Mouse (Mus musculus): Measurements from ENCODE around the gene Gcc1. TPM values are rescaled to one million over a fixed set of nuclear protein-coding genes. Genes with fewer than 3 reads are reported as not detected.
A peak's percentile ranks its signal among the peaks of the same experiment; 100 is the strongest.

The Gcc1 gene
- total RNA-seq (2017): 17.8 and 20.4 TPM in 2 replicates

DNA sequence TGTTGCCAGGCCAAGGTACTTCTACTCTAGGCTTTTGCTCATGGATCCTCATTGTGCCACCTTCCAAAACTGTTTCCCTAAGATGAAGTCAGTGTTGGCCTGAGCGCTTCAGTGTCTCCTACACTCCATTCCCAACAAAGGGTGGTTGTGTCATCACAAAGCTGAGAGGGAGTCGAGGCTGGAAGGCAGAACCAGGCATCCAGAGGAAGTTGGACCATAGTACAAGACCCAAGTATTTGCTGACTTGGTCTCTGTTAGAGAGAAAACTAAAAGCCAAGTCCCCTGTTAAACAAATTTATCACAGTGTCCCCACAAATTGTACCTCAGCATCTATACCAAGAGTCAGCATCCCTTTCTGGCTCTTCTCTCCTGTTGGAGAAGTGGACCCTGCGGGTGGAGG is at the start of gene Gcc1:
Gene Gcc1 (minus strand): TSS at position 101 of the 400 bp plus-strand sequence.
- no peak for ATAC-seq (replicated peaks in 1 of 2; ENCODE audit: insufficient read depth in 1 of 2, low FRiP score in 2 of 2, low TSS enrichment in 1 of 2, low read depth in 1 of 2, poor library complexity in 2 of 2, severe bottlenecking in 2 of 2)

DNA sequence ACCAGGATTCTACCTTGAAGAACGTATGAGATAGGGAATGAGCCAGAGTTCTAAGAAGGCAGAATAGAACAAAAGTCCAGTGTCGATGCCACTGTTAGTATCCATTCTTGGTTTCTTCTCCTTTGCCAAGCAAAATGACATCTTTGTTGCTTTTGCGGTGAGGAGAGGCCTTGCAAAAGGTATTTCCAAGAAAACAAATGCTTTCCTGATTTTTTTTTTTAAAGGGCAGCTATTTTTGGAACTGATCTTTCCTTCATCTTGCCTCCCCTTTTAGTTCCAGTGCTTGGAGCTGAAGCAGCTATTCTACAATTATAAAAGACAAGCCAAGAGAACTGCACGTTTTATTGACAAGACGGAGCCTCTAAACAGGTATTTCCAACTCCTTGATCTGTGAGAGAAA is 46.6 kb upstream of the Gcc1 start, which contains the start of gene Snd1:
Gene Snd1 (plus strand): TSS at position 301 of the 400 bp plus-strand sequence.
- ATAC-seq (replicated peaks in 1 of 2; ENCODE audit: insufficient read depth in 1 of 2, low FRiP score in 2 of 2, low TSS enrichment in 1 of 2, low read depth in 1 of 2, poor library complexity in 2 of 2, severe bottlenecking in 2 of 2): no peak

DNA sequence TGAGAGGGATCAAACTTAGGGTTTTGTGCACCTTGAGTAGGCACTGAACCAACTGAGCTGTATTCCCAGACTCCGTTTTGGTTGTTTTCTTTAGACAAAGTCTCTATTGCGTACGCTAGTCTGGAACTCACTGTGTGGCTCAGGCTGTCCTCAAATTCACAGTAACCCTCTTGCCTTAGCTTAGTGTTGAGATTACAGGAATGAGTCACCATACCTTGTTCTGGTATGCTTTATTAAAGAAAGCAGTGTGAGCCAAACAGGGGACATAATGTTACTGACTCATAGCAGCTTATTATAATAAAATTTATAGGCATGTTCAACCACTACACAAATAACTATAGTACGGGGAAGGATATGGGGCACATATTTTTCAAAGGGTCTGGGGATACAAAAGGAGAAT is 46.0 kb upstream of the Gcc1 start:
- ATAC-seq (replicated peaks in 1 of 2; ENCODE audit: insufficient read depth in 1 of 2, low FRiP score in 2 of 2, low TSS enrichment in 1 of 2, low read depth in 1 of 2, poor library complexity in 2 of 2, severe bottlenecking in 2 of 2): no peak

DNA sequence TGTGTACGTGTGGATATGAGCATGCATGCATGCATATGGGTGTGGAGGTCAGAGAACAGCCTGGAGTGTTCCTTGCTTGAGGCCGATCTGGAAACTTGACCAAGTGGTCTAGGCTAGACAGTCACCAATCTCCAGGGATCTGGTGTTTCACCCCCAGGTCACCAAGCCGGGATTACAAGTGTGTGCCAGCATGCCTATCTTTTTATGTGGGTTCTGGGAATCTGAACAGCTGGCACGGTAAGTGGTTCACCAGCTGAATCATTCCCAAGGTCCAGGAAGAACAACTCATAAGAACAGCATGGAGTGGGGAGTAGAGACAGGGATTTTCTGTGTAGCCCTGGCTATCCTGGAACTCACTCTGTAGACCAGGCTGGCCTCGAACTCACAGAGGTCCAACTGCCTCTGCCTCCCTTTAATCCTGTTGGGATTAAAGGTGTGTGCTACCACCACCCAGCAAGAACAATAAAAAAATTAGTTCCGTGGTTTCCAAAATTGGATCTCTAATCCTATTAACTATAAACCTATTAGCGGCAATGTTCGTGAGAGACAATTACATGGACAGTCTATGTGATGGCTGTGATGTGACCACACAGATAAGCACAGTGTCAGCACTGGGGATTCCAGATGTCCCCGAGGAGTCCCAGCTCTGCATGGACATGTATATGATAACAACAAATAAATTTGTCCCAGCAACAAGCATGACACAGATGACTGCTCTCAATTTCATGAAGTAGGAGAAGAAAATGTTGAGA is 43.3 kb upstream of the Gcc1 start:
- ATAC-seq (replicated peaks in 1 of 2; ENCODE audit: insufficient read depth in 1 of 2, low FRiP score in 2 of 2, low TSS enrichment in 1 of 2, low read depth in 1 of 2, poor library complexity in 2 of 2, severe bottlenecking in 2 of 2): no peak

DNA sequence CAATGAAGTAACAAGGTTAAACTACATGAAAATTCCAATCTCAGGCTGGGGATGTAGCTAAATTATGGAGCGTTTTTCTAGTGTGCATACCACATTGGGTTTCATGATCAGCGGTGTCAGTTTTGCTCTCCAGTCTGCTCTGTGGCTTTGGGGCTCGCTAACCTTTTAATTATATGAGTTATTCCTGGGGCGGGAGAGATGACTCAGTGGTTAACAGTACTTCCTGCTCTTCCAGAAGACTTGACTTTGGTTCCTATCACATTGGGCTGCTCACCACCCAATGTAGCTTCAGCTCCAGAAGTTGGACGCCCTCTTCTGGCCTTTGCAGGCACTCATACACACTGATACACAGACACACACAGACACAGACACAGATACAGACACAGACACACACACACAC is 42.4 kb upstream of the Gcc1 start:
- no peak for ATAC-seq (replicated peaks in 1 of 2; ENCODE audit: insufficient read depth in 1 of 2, low FRiP score in 2 of 2, low TSS enrichment in 1 of 2, low read depth in 1 of 2, poor library complexity in 2 of 2, severe bottlenecking in 2 of 2)

- no peak for ATAC-seq (replicated peaks in 1 of 2; ENCODE audit: insufficient read depth in 1 of 2, low FRiP score in 2 of 2, low TSS enrichment in 1 of 2, low read depth in 1 of 2, poor library complexity in 2 of 2, severe bottlenecking in 2 of 2)
These were observed 41.9 kb upstream of the Gcc1 start for GRCm38 (mm10) chr6:28470017-28470602.

DNA sequence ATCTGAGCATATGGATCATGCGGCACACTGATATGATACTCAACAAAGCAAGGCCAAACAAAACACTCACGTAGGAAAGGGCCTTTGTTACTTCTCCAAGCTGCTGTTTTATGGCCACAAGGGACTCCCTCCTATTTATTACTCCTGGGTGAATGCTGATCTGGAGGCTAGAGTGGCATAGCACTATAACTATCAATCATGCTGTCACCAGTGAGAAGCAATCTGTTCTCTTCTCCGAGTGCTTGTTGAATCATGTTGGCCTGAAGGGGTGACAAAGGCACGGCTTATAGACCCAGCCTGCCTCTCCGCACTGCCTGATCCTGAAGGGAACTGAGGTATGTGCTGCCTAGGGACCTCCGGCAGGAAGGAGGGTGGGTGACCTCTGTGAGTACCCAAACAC is 36.4 kb upstream of the Gcc1 start:
- no peak for ATAC-seq (replicated peaks in 1 of 2; ENCODE audit: insufficient read depth in 1 of 2, low FRiP score in 2 of 2, low TSS enrichment in 1 of 2, low read depth in 1 of 2, poor library complexity in 2 of 2, severe bottlenecking in 2 of 2)

- peak; percentile 53 to 84; a peak in 3 of 4 replicates for ATAC-seq (replicated peaks in 1 of 2; ENCODE audit: insufficient read depth in 1 of 2, low FRiP score in 2 of 2, low TSS enrichment in 1 of 2, low read depth in 1 of 2, poor library complexity in 2 of 2, severe bottlenecking in 2 of 2)
These were observed 32.3 kb upstream of the Gcc1 start for GRCm38 (mm10) chr6:28460534-28460933.

DNA sequence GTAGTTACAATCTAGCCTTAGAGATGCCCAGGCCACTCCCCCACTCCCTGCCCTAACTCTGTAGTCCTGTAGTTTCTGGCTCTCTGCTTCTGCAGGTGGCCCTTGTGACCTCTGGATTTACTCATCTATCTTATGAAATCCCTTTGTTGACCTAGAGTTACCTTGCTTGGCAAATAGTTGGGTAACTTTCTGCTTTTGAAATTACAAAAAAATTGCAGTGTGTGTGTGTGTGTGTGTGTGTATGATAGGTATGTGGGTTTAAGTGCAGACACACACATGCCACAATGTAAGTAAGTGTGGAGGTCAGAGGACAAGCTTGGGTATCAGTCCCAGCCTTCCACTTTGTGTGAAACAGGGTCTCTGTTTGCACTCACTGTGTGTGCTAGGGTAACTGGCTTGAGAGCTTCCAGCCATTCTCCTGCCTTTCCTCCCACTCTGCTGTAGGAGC is 31.1 kb upstream of the Gcc1 start:
- no peak; a peak in 1 of 4 replicates for ATAC-seq (replicated peaks in 1 of 2; ENCODE audit: insufficient read depth in 1 of 2, low FRiP score in 2 of 2, low TSS enrichment in 1 of 2, low read depth in 1 of 2, poor library complexity in 2 of 2, severe bottlenecking in 2 of 2)

GRCm38 (mm10) chr6:28450977-28451376 is 22.8 kb upstream of the Gcc1 start:
- ATAC-seq (replicated peaks in 1 of 2; ENCODE audit: insufficient read depth in 1 of 2, low FRiP score in 2 of 2, low TSS enrichment in 1 of 2, low read depth in 1 of 2, poor library complexity in 2 of 2, severe bottlenecking in 2 of 2): no peak

DNA sequence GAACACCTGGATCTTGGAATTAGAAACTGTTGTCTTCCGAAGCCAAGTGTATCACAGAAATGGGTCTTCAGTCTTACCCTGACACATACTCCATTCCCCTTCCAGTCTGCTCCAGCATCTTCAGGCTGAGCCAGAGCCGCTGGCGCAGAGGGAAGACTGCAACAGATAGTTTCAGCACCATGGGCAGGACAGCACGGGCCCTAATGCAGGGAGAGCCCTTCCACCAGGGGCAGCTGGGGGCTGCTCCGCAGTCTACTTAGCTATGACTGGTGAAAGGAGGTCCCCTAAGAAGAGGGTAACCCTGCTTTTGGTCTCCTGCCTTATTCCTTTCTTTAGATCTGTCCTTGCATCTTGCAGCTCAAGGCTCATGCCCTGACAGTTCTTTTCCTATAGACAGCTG is 22.3 kb upstream of the Gcc1 start:
- no peak for ATAC-seq (replicated peaks in 1 of 2; ENCODE audit: insufficient read depth in 1 of 2, low FRiP score in 2 of 2, low TSS enrichment in 1 of 2, low read depth in 1 of 2, poor library complexity in 2 of 2, severe bottlenecking in 2 of 2)

GRCm38 (mm10) chr6:28449253-28449652 is 21.1 kb upstream of the Gcc1 start, which contains the start of gene Pax4:
Gene Pax4, minus strand, starts transcription at chr6:28449353.
- no peak for ATAC-seq (replicated peaks in 1 of 2; ENCODE audit: insufficient read depth in 1 of 2, low FRiP score in 2 of 2, low TSS enrichment in 1 of 2, low read depth in 1 of 2, poor library complexity in 2 of 2, severe bottlenecking in 2 of 2)

DNA sequence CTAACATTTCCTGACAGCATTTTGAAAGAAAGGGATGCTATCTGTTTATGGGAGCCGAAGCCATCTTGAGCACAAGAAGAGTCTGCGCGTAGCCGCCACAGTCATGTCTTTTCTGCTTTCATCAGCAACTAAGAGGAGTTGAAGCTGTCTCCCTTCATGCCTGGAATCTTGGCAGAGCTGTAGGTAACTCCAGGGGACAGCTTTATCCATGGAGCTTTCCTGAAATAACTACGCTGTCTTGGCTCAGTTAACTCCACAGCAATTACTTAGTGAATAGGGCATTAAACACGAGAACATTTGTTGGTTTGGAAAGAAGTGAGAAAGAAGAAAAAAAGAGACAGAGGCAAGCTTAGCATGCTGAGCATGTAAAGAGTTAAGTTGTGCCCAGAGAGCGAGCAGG is 19.7 kb upstream of the Gcc1 start:
- ATAC-seq (replicated peaks in 1 of 2; ENCODE audit: insufficient read depth in 1 of 2, low FRiP score in 2 of 2, low TSS enrichment in 1 of 2, low read depth in 1 of 2, poor library complexity in 2 of 2, severe bottlenecking in 2 of 2): no peak

DNA sequence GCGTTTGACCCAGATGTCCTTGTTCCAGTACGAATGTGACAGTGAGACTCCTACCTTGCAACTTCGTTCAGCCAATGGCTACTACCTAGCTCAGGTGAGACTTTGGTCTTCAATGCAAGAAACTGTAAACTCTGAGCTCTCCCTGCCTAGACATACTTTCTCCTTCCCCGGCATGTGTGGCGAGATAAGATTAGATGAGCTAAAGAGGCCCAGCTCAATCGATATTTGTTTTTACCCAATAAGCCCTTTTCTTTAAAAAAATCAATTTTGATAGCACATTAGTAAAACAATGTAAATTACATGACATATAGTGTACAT is 3.3 kb upstream of the Gcc1 start:
- ATAC-seq (replicated peaks in 1 of 2; ENCODE audit: insufficient read depth in 1 of 2, low FRiP score in 2 of 2, low TSS enrichment in 1 of 2, low read depth in 1 of 2, poor library complexity in 2 of 2, severe bottlenecking in 2 of 2): no peak

- ATAC-seq (replicated peaks in 1 of 2; ENCODE audit: insufficient read depth in 1 of 2, low FRiP score in 2 of 2, low TSS enrichment in 1 of 2, low read depth in 1 of 2, poor library complexity in 2 of 2, severe bottlenecking in 2 of 2): no peak
These were observed 2.8 kb upstream of the Gcc1 start for GRCm38 (mm10) chr6:28430795-28431537.

DNA sequence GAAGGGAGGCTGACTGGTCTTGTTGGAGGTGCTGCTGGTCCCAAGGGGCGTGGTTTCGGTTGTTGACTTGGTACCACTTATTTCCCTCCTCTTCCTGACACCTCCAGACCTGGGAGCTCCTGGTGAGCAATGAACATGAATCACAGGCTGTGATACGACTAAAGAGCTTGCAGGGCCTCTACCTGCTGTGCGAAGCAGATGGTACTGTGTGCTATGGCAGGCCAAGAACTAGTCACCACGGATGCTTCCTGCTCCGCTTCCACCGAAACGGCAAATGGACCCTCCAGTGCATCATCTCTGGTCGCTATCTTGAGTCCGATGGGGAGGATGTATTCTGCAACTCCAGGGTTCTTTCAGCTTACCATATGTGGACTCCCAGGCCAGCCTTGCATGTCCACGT is 1.7 kb upstream of the Gcc1 start:
- ATAC-seq (replicated peaks in 1 of 2; ENCODE audit: insufficient read depth in 1 of 2, low FRiP score in 2 of 2, low TSS enrichment in 1 of 2, low read depth in 1 of 2, poor library complexity in 2 of 2, severe bottlenecking in 2 of 2): no peak

GRCm38 (mm10) chr6:28427096-28427839 is 922 bp downstream of the Gcc1 start, which contains the start of gene Fscn3:
Gene Fscn3, plus strand, starts transcription at chr6:28427789.
- ATAC-seq (replicated peaks in 1 of 2; ENCODE audit: insufficient read depth in 1 of 2, low FRiP score in 2 of 2, low TSS enrichment in 1 of 2, low read depth in 1 of 2, poor library complexity in 2 of 2, severe bottlenecking in 2 of 2): no peak

- ATAC-seq (replicated peaks in 1 of 2; ENCODE audit: insufficient read depth in 1 of 2, low FRiP score in 2 of 2, low TSS enrichment in 1 of 2, low read depth in 1 of 2, poor library complexity in 2 of 2, severe bottlenecking in 2 of 2): no peak
These were observed 3.2 kb downstream of the Gcc1 start for GRCm38 (mm10) chr6:28425019-28425418.
